Mouse (Mus musculus): ENCODE data around the gene Olfr802. TPM values are rescaled to one million over a fixed set of nuclear protein-coding genes. Genes with fewer than 3 reads are reported as not detected.

Gene Olfr802
- polyA plus RNA-seq, 1 experiment from 2014 or later: not detected

Small RNA genes lying within 50 kb of the gene (microRNA-seq; reads per million reads assigned to microRNA genes)
- gene Gm24485: not detected

Other genes with a start within 250 kb of the Olfr802 start
- not detected in 2 replicates for gene Olfr787, start 226.3 kb downstream of the Olfr802 start, polyA plus RNA-seq (2015; fragmentation: Nextera tagmentation; extraction: Ambion mirVana)
- not detected in 2 replicates for gene Olfr788, start 217.2 kb downstream of the Olfr802 start, polyA plus RNA-seq (2015; fragmentation: Nextera tagmentation; extraction: Ambion mirVana)
- gene Olfr789, start 203.4 kb downstream of the Olfr802 start, polyA plus RNA-seq (2015; fragmentation: Nextera tagmentation; extraction: Ambion mirVana): not detected in 2 replicates
- not detected in 2 replicates for gene Olfr790, start 189.7 kb downstream of the Olfr802 start, polyA plus RNA-seq (2015; fragmentation: Nextera tagmentation; extraction: Ambion mirVana)
- gene Olfr791, start 166.4 kb downstream of the Olfr802 start, polyA plus RNA-seq (2015; fragmentation: Nextera tagmentation; extraction: Ambion mirVana): not detected in 2 replicates
- gene Olfr792, start 149.0 kb downstream of the Olfr802 start, polyA plus RNA-seq (2015; fragmentation: Nextera tagmentation; extraction: Ambion mirVana): not detected in 2 replicates
- gene Olfr794, start 120.5 kb downstream of the Olfr802 start, polyA plus RNA-seq (2015; fragmentation: Nextera tagmentation; extraction: Ambion mirVana): not detected in 2 replicates
- gene Olfr796, start 75.6 kb downstream of the Olfr802 start, polyA plus RNA-seq (2015; fragmentation: Nextera tagmentation; extraction: Ambion mirVana): not detected in 2 replicates
- not detected in 2 replicates for gene Olfr798, start 60.2 kb downstream of the Olfr802 start, polyA plus RNA-seq (2015; fragmentation: Nextera tagmentation; extraction: Ambion mirVana)
- gene Olfr799, start 50.7 kb downstream of the Olfr802 start, polyA plus RNA-seq (2015; fragmentation: Nextera tagmentation; extraction: Ambion mirVana): not detected in 2 replicates
- gene Olfr800, start 30.5 kb downstream of the Olfr802 start, polyA plus RNA-seq (2015; fragmentation: Nextera tagmentation; extraction: Ambion mirVana): not detected in 2 replicates
- gene Olfr801, start 14.3 kb downstream of the Olfr802 start, polyA plus RNA-seq (2015; fragmentation: Nextera tagmentation; extraction: Ambion mirVana): not detected in 2 replicates
- not detected in 2 replicates for gene Olfr803, start 6.1 kb upstream of the Olfr802 start, polyA plus RNA-seq (2015; fragmentation: Nextera tagmentation; extraction: Ambion mirVana)
- not detected in 2 replicates for gene Olfr804, start 15.0 kb upstream of the Olfr802 start, polyA plus RNA-seq (2015; fragmentation: Nextera tagmentation; extraction: Ambion mirVana)
- gene Olfr805, start 41.2 kb upstream of the Olfr802 start, polyA plus RNA-seq (2015; fragmentation: Nextera tagmentation; extraction: Ambion mirVana): not detected in 2 replicates
- not detected in 2 replicates for gene Olfr806, start 53.8 kb upstream of the Olfr802 start, polyA plus RNA-seq (2015; fragmentation: Nextera tagmentation; extraction: Ambion mirVana)
- not detected in 2 replicates for gene Olfr807, start 69.6 kb upstream of the Olfr802 start, polyA plus RNA-seq (2015; fragmentation: Nextera tagmentation; extraction: Ambion mirVana)
- not detected in 2 replicates for gene Olfr808, start 77.3 kb upstream of the Olfr802 start, polyA plus RNA-seq (2015; fragmentation: Nextera tagmentation; extraction: Ambion mirVana)
- gene Olfr809, start 86.5 kb upstream of the Olfr802 start, polyA plus RNA-seq (2015; fragmentation: Nextera tagmentation; extraction: Ambion mirVana): not detected in 2 replicates
- gene Olfr810, start 106.7 kb upstream of the Olfr802 start, polyA plus RNA-seq (2015; fragmentation: Nextera tagmentation; extraction: Ambion mirVana): not detected in 2 replicates
- not detected in 2 replicates for gene Olfr811, start 116.2 kb upstream of the Olfr802 start, polyA plus RNA-seq (2015; fragmentation: Nextera tagmentation; extraction: Ambion mirVana)
- not detected in 2 replicates for gene Olfr812, start 157.9 kb upstream of the Olfr802 start, polyA plus RNA-seq (2015; fragmentation: Nextera tagmentation; extraction: Ambion mirVana)
- not detected in 2 replicates for gene Olfr813, start 167.2 kb upstream of the Olfr802 start, polyA plus RNA-seq (2015; fragmentation: Nextera tagmentation; extraction: Ambion mirVana)
- not detected in 2 replicates for gene Olfr814, start 191.7 kb upstream of the Olfr802 start, polyA plus RNA-seq (2015; fragmentation: Nextera tagmentation; extraction: Ambion mirVana)
- not detected in 2 replicates for gene Olfr815, start 217.7 kb upstream of the Olfr802 start, polyA plus RNA-seq (2015; fragmentation: Nextera tagmentation; extraction: Ambion mirVana)
- not detected in 2 replicates for gene Olfr816, start 227.4 kb upstream of the Olfr802 start, polyA plus RNA-seq (2015; fragmentation: Nextera tagmentation; extraction: Ambion mirVana)